Mouse (Mus musculus): Measurements from ENCODE around the gene Ltbp4. TPM values are rescaled to one million over a fixed set of nuclear protein-coding genes. Genes with fewer than 3 reads are reported as not detected.
A peak's percentile ranks its signal among the peaks of the same experiment; 100 is the strongest.

Gene Ltbp4
- polyA plus RNA-seq, 1 experiment: 0.03 TPM

GRCm38 (mm10) chr7:27284865-27285697 is 52.4 kb downstream of the Ltbp4 start:
- Histone ChIP-seq H3K4me1 (ENCODE audit: control insufficient read depth) (peaks cover 6% of the 10 kb centered on the region), H3K36me3 (ENCODE audit: control insufficient read depth) (no peaks in the 10 kb centered on the region), H3K27me3 (ENCODE audit: control insufficient read depth) (peaks cover 14% of the 10 kb centered on the region), H3K9me3 (ENCODE audit: control insufficient read depth, low read length) (no peaks in the 10 kb centered on the region), H3K4me3 (replicated peaks) (no peak overlapping the region)
- TF ChIP-seq TAL1 (IDR thresholded peaks at IDR 0.05; ENCODE audit: low read length) (no peak), GATA1 (IDR thresholded peaks at IDR 0.05; ENCODE audit: low read length) (no peak)

GRCm38 (mm10) chr7:27282225-27282624 is 55.3 kb downstream of the Ltbp4 start:
- H3K4me1 ChIP-seq (ENCODE audit: control insufficient read depth): peaks cover 6% of the 10 kb centered on the region
- no peak overlapping the region for H3K4me3 ChIP-seq (replicated peaks)
- no peak for TF ChIP-seq TAL1 (IDR thresholded peaks at IDR 0.05; ENCODE audit: low read length)
- TF ChIP-seq GATA1 (IDR thresholded peaks at IDR 0.05; ENCODE audit: low read length): no peak
- H3K9me3 ChIP-seq (ENCODE audit: control insufficient read depth, low read length): no peaks in the 10 kb centered on the region
- H3K27me3 ChIP-seq (ENCODE audit: control insufficient read depth): peaks cover 14% of the 10 kb centered on the region
- H3K36me3 ChIP-seq (ENCODE audit: control insufficient read depth): no peaks in the 10 kb centered on the region

GRCm38 (mm10) chr7:27281717-27282116 is 55.8 kb downstream of the Ltbp4 start:
- H3K9me3 ChIP-seq (ENCODE audit: control insufficient read depth, low read length): no peaks in the 10 kb centered on the region
- H3K4me3 ChIP-seq (replicated peaks): no peak overlapping the region
- H3K27me3 ChIP-seq (ENCODE audit: control insufficient read depth): peaks cover 14% of the 10 kb centered on the region
- peaks cover 7% of the 10 kb centered on the region for H3K4me1 ChIP-seq (ENCODE audit: control insufficient read depth)
- H3K36me3 ChIP-seq (ENCODE audit: control insufficient read depth): no peaks in the 10 kb centered on the region
- no peak for TF ChIP-seq GATA1 (IDR thresholded peaks at IDR 0.05; ENCODE audit: low read length)
- no peak for TF ChIP-seq TAL1 (IDR thresholded peaks at IDR 0.05; ENCODE audit: low read length)

- no peaks in the 10 kb centered on the region for H3K36me3 ChIP-seq (ENCODE audit: control insufficient read depth)
- peaks cover 17% of the 10 kb centered on the region for H3K4me1 ChIP-seq (ENCODE audit: control insufficient read depth)
- TF ChIP-seq GATA1 (IDR thresholded peaks at IDR 0.05; ENCODE audit: low read length) (no peak), TAL1 (IDR thresholded peaks at IDR 0.05; ENCODE audit: low read length) (no peak)
- no peaks in the 10 kb centered on the region for H3K9me3 ChIP-seq (ENCODE audit: control insufficient read depth, low read length)
- H3K27me3 ChIP-seq (ENCODE audit: control insufficient read depth): no peaks in the 10 kb centered on the region
- H3K4me3 ChIP-seq (replicated peaks): no peak overlapping the region
Observed at GRCm38 (mm10) chr7:27277191-27277590, 60.3 kb downstream of the Ltbp4 start.

GRCm38 (mm10) chr7:27276021-27276420 is 61.5 kb downstream of the Ltbp4 start:
- Histone ChIP-seq H3K36me3 (ENCODE audit: control insufficient read depth) (no peaks in the 10 kb centered on the region), H3K4me1 (ENCODE audit: control insufficient read depth) (peaks cover 17% of the 10 kb centered on the region), H3K4me3 (replicated peaks) (no peak overlapping the region), H3K9me3 (ENCODE audit: control insufficient read depth, low read length) (peaks cover 3% of the 10 kb centered on the region; the same call in 1 of the 2 replicates), H3K27me3 (ENCODE audit: control insufficient read depth) (no peaks in the 10 kb centered on the region)
- TF ChIP-seq TAL1 (IDR thresholded peaks at IDR 0.05; ENCODE audit: low read length) (no peak), GATA1 (IDR thresholded peaks at IDR 0.05; ENCODE audit: low read length) (no peak)

GRCm38 (mm10) chr7:27274916-27275315 is 62.6 kb downstream of the Ltbp4 start:
- H3K4me1 ChIP-seq (ENCODE audit: control insufficient read depth): peaks cover 17% of the 10 kb centered on the region
- no peaks in the 10 kb centered on the region for H3K36me3 ChIP-seq (ENCODE audit: control insufficient read depth)
- H3K4me3 ChIP-seq (replicated peaks): no peak overlapping the region
- no peaks in the 10 kb centered on the region for H3K27me3 ChIP-seq (ENCODE audit: control insufficient read depth)
- H3K9me3 ChIP-seq (ENCODE audit: control insufficient read depth, low read length): peaks cover 3% of the 10 kb centered on the region; the same call in 1 of the 2 replicates
- TF ChIP-seq GATA1 (IDR thresholded peaks at IDR 0.05; ENCODE audit: low read length): no peak
- no peak for TF ChIP-seq TAL1 (IDR thresholded peaks at IDR 0.05; ENCODE audit: low read length)

- H3K4me1 ChIP-seq (ENCODE audit: control insufficient read depth): peaks cover 17% of the 10 kb centered on the region
- peaks cover 5% of the 10 kb centered on the region for H3K9me3 ChIP-seq (ENCODE audit: control insufficient read depth, low read length)
- no peak for TF ChIP-seq GATA1 (IDR thresholded peaks at IDR 0.05; ENCODE audit: low read length)
- no peak for TF ChIP-seq TAL1 (IDR thresholded peaks at IDR 0.05; ENCODE audit: low read length)
- H3K4me3 ChIP-seq (replicated peaks): peak overlapping the region; percentile 58
- no peaks in the 10 kb centered on the region for H3K27me3 ChIP-seq (ENCODE audit: control insufficient read depth)
- no peaks in the 10 kb centered on the region for H3K36me3 ChIP-seq (ENCODE audit: control insufficient read depth)
Observed at GRCm38 (mm10) chr7:27273739-27274351, 63.6 kb downstream of the Ltbp4 start.

- H3K27me3 ChIP-seq (ENCODE audit: control insufficient read depth): no peaks in the 10 kb centered on the region
- no peak for TF ChIP-seq TAL1 (IDR thresholded peaks at IDR 0.05; ENCODE audit: low read length)
- no peaks in the 10 kb centered on the region for H3K36me3 ChIP-seq (ENCODE audit: control insufficient read depth)
- no peak overlapping the region for H3K4me3 ChIP-seq (replicated peaks)
- H3K9me3 ChIP-seq (ENCODE audit: control insufficient read depth, low read length): peaks cover 5% of the 10 kb centered on the region
- H3K4me1 ChIP-seq (ENCODE audit: control insufficient read depth): peaks cover 13% of the 10 kb centered on the region
Observed at GRCm38 (mm10) chr7:27271423-27271822, 66.1 kb downstream of the Ltbp4 start.

- no peaks in the 10 kb centered on the region for H3K36me3 ChIP-seq (ENCODE audit: control insufficient read depth)
- H3K9me3 ChIP-seq (ENCODE audit: control insufficient read depth, low read length): peaks cover 5% of the 10 kb centered on the region
- no peak overlapping the region for H3K4me3 ChIP-seq (replicated peaks)
- H3K4me1 ChIP-seq (ENCODE audit: control insufficient read depth): no peaks in the 10 kb centered on the region
- TF ChIP-seq GATA1 (IDR thresholded peaks at IDR 0.05; ENCODE audit: low read length): no peak
- no peak for TF ChIP-seq TAL1 (IDR thresholded peaks at IDR 0.05; ENCODE audit: low read length)
- H3K27me3 ChIP-seq (ENCODE audit: control insufficient read depth): no peaks in the 10 kb centered on the region
Observed at GRCm38 (mm10) chr7:27266515-27267128, 70.9 kb downstream of the Ltbp4 start.

Measured in erythroblast, embryonic 14.5 days (primary cell).